Mouse (Mus musculus) cerebellum, adult 2 months (tissue): ENCODE measurements around the gene Fermt1. TPM values are rescaled to one million over a fixed set of nuclear protein-coding genes. Genes with fewer than 3 reads are reported as not detected.

Experiments used
- DNase-seq, 2 experiments: peaks; one replicate each; pipeline ENCODE4 v3.0.0; 2021
- H3K27ac ChIP-seq: fragments of 200-500 bp; 2 replicates; pipeline ENCODE4 v1.5.1; 2012; ENCODE audit warnings: low read length, control low read depth, inconsistent platforms; ENCODE audit not compliant: insufficient read depth
- H3K27me3 ChIP-seq: fragments of 200-500 bp; 2 replicates; pipeline ENCODE4 v1.6.1; 2012; ENCODE audit warnings: inconsistent platforms, mild to moderate bottlenecking, low read length, moderate library complexity; ENCODE audit not compliant: control insufficient read depth, insufficient read depth
- H3K4me1 ChIP-seq: fragments of 200-500 bp; 2 replicates; pipeline ENCODE4 v1.6.1; 2011; ENCODE audit warnings: low read length; ENCODE audit not compliant: control insufficient read depth, insufficient read depth
- H3K4me3 ChIP-seq: fragments of 200-500 bp; replicated peaks from 2 replicates; pipeline ENCODE3; 2011; ENCODE audit warnings: mild to moderate bottlenecking, low read depth, low read length, control low read depth; ENCODE audit not compliant: insufficient read depth
- CTCF ChIP-seq: fragments of 200-500 bp; IDR thresholded peaks from 2 replicates; pipeline ENCODE4 v1.5.1; 2011; ENCODE audit warnings: low read depth, mild to moderate bottlenecking, control low read depth, low read length, moderate library complexity, borderline replicate concordance; ENCODE audit not compliant: insufficient read depth
- POLR2A ChIP-seq: fragments of 200-500 bp; IDR thresholded peaks from 2 replicates; pipeline ENCODE4 v1.6.1; 2011; ENCODE audit warnings: low read length, control low read depth, borderline replicate concordance; ENCODE audit not compliant: insufficient read depth
- WGBS: fragments of 180-500 bp; shearing (Covaris S2); methylation state at CpG from one replicate; pipeline ENCODE4 v1.1.7; 2018; 5-methylcytosine and 5-hydroxymethylcytosine counted together
- polyA plus RNA-seq: library from polyadenylated mRNA; depleted of rRNA; stranded (reverse); fragments of >200 nt; gene quantifications from 2 replicates; pipeline ENCODE4 v1.2.3, GENCODE M21; 2012

Gene Fermt1
- polyA plus RNA-seq, 1 experiment: not detected

- no peaks in the 10 kb centered on the region for H3K4me1 ChIP-seq
- TF ChIP-seq CTCF (no peak), POLR2A (no peak)
- H3K4me3 ChIP-seq: no peak overlapping the region
- H3K27ac ChIP-seq: no peak overlapping the region
- H3K27me3 ChIP-seq: no peaks in the 10 kb centered on the region
- 90% methylated on average over 7 of the region's 7 CpGs for WGBS
- DNase-seq: no peak
Observed at GRCm38 (mm10) chr2:132885312-132885711, 60.4 kb downstream of the Fermt1 start.

DNA sequence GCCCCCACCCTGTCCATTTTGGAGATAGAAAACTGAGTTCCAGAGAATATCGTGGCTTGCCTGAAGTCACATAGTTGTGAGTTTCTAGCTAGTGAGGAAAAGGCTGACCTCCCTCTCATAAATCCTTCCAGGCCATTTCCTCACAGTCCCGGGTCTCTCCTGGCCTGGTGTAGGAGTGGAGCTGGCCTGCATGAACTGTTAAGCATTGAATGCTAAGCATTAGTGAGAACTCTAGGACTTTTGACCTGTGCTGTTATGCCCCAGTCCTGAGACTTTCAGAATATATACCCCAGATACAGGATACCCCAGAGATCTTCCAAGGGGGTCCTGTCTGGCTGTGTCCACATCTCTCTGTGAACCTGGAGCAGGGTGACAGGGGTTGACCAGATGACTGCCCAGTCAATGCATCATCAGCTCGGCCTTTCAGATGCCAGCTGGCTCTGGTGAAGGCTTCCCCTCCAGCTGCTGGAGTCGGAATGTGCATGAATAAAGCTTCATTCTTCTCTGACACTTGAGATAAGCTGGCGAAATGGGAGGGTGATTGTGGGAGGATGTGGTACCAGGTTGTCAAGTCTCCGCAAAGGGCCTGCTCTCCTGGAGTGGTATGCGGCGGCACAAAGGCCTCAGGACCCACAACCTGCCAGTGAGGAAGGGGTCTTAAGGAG is 61.3 kb downstream of the Fermt1 start:
- no peak for TF ChIP-seq POLR2A
- WGBS: 69% methylated on average over 8 of the region's 8 CpGs
- Histone ChIP-seq H3K27ac (no peak overlapping the region), H3K4me3 (no peak overlapping the region), H3K4me1 (no peaks in the 10 kb centered on the region), H3K27me3 (no peaks in the 10 kb centered on the region)
- DNase-seq: no peak

- DNase-seq: no peak
- WGBS: 47% methylated on average over 12 of the region's 12 CpGs
- no peaks in the 10 kb centered on the region for H3K4me1 ChIP-seq
- H3K27ac ChIP-seq: no peak within 1 kb of the TSS
- TF ChIP-seq POLR2A (no peak), CTCF (no peak)
- peak within 1 kb of the TSS; percentile 49 for H3K4me3 ChIP-seq
- no peaks in the 10 kb centered on the region for H3K27me3 ChIP-seq
Observed at GRCm38 (mm10) chr2:132880844-132881645, 64.7 kb downstream of the Fermt1 start, which contains the start of gene Lrrn4. Gene Lrrn4, minus strand, starts transcription at chr2:132880891.

DNA sequence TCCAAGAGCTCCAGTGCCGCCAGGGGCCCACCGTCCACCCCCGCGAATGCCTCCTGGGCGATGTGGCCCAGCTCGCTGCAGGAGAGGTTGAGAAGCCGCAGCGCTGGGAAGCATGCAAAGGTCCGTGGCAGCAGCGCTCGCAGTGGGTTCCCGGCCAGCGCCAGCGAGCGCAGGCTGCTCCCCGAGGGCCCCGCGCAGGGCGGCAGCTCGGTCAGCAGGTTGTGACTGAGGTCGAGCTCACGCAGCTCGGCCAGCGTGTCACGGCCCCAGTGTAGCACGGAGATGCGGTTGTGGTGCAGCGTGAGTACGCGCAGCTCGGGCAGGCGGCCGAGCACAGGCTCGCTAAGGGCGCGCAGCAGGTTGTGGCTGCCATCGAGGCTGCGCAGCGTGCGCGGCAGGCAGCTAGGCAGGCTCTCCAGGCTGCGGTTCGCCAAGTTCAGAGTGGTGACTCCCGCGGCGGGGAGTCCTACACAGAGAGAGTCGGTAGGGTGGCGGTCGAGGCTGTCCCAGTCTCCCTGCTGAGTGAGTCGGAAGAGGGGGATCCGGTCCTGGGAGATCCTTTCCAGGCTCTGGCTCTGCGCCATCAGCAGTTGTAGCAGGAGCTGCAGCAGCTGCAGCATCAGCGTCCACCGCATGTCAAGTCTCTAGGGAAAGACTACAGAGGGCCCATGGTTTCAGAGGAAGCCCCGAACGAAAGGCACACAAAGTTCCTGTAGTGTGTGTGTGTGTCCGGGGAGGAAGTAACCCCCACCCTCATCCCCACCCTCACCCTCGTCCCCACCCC is 66.3 kb downstream of the Fermt1 start:
- no peak overlapping the region for H3K27ac ChIP-seq
- peak in 1 of 2 experiments; percentile 28 for DNase-seq
- WGBS: under 1% methylated on average over 58 of the region's 58 CpGs
- no peaks in the 10 kb centered on the region for H3K4me1 ChIP-seq
- no peaks in the 10 kb centered on the region for H3K27me3 ChIP-seq
- peak overlapping the region; percentile 49 for H3K4me3 ChIP-seq
- TF ChIP-seq POLR2A: no peak
- no peak for TF ChIP-seq CTCF

GRCm38 (mm10) chr2:132876991-132877390 is 68.7 kb downstream of the Fermt1 start:
- no peaks in the 10 kb centered on the region for H3K4me1 ChIP-seq
- TF ChIP-seq POLR2A: no peak
- TF ChIP-seq CTCF: no peak
- 67% methylated on average over 1 of the region's 1 CpGs for WGBS
- no peak overlapping the region for H3K27ac ChIP-seq
- no peak overlapping the region for H3K4me3 ChIP-seq
- H3K27me3 ChIP-seq: no peaks in the 10 kb centered on the region
- DNase-seq: no peak

- WGBS: 60% methylated on average over 10 of the region's 10 CpGs
- no peak overlapping the region for H3K4me3 ChIP-seq
- no peaks in the 10 kb centered on the region for H3K27me3 ChIP-seq
- H3K27ac ChIP-seq: no peak overlapping the region
- no peak for DNase-seq
- peaks cover 5% of the 10 kb centered on the region; the same call in 1 of the 2 replicates for H3K4me1 ChIP-seq
- TF ChIP-seq CTCF: no peak
- no peak for TF ChIP-seq POLR2A
Observed at GRCm38 (mm10) chr2:132873657-132874326, 71.9 kb downstream of the Fermt1 start.

DNA sequence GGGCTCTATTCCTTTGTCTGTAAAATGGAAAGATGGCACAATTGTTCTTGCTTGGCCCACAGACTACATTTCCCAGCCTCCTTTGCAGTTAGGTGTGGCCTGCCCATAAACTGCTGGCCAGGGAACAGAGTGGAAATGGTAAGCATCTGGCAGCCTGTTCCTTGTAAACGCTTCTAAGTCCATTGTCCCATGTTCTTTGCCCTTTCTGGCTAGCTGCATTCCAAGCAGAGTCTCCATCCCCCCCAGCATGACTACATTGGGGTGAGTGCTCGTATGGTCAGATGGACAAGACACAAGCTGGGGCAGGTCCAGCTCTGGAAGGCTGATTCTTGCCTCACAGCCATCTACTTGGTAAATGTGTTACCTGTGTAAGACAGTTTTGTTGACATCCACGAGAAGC is 74.0 kb downstream of the Fermt1 start:
- Histone ChIP-seq H3K4me1 (peaks cover 5% of the 10 kb centered on the region; the same call in 1 of the 2 replicates), H3K27me3 (no peaks in the 10 kb centered on the region), H3K4me3 (no peak overlapping the region), H3K27ac (no peak overlapping the region)
- DNase-seq: no peak
- WGBS: 50% methylated on average over 3 of the region's 3 CpGs
- TF ChIP-seq CTCF: no peak
- no peak for TF ChIP-seq POLR2A
